Mouse (Mus musculus): ENCODE data around the gene Arnt2. TPM values are rescaled to one million over a fixed set of nuclear protein-coding genes. Genes with fewer than 3 reads are reported as not detected.

The Arnt2 gene
- polyA plus RNA-seq, 1 experiment from 2014 or later: 0.15 TPM

GRCm38 (mm10) chr7:84315353-84316003, 94.5 kb downstream of the Arnt2 start:
- ATAC-seq (ENCODE audit: insufficient read depth): no peak
- no peaks in the 10 kb centered on the region for H3K9me3 ChIP-seq (replicated peaks)
- no peaks in the 10 kb centered on the region for H3K4me1 ChIP-seq (replicated peaks)
- 46% methylated on average over 7 of the region's 7 CpGs for WGBS (ENCODE audit: insufficient replicate concordance)
- no peaks in the 10 kb centered on the region for H3K27me3 ChIP-seq
- H3K9ac ChIP-seq: no peak overlapping the region
- H3K4me2 ChIP-seq: no peak overlapping the region
- no peaks in the 10 kb centered on the region for H3K36me3 ChIP-seq (replicated peaks)
- no peak overlapping the region for H3K27ac ChIP-seq (replicated peaks)
- H3K4me3 ChIP-seq (replicated peaks): no peak overlapping the region

GRCm38 (mm10) chr7:84314742-84315141, 95.2 kb downstream of the Arnt2 start:
- Histone ChIP-seq H3K4me2 (no peak overlapping the region), H3K4me1 (replicated peaks) (no peaks in the 10 kb centered on the region), H3K9me3 (replicated peaks) (no peaks in the 10 kb centered on the region), H3K36me3 (replicated peaks) (no peaks in the 10 kb centered on the region), H3K9ac (no peak overlapping the region), H3K27ac (replicated peaks) (no peak overlapping the region), H3K4me3 (replicated peaks) (no peak overlapping the region), H3K27me3 (no peaks in the 10 kb centered on the region)
- 75% methylated on average over 2 of the region's 2 CpGs for WGBS (ENCODE audit: insufficient replicate concordance)
- no peak for ATAC-seq (ENCODE audit: insufficient read depth)

DNA sequence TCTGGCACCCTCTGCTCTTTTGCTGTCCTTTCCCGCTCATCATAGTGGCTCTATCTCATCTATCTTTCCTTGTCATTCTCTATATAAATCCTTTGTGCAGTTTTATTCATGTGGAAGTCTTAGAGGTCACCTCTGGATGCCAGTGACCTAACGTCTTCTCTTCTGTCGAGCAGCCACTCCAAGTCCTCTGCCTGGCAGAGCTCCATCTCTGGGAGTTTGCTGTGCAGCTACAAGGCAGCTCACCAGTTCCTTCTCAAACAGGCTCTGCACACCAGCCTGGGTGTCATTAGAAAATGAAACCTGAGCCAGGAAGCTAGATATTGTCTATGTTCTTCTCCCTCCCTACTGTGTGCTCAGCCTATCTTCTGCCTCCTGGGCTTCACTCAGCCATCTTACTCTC, 98.4 kb downstream of the Arnt2 start:
- Histone ChIP-seq H3K4me2 (no peak overlapping the region), H3K9me3 (replicated peaks) (no peaks in the 10 kb centered on the region), H3K27me3 (no peaks in the 10 kb centered on the region), H3K36me3 (replicated peaks) (no peaks in the 10 kb centered on the region), H3K4me1 (replicated peaks) (no peaks in the 10 kb centered on the region), H3K27ac (replicated peaks) (no peak overlapping the region), H3K9ac (no peak overlapping the region), H3K4me3 (replicated peaks) (no peak overlapping the region)
- ATAC-seq (ENCODE audit: insufficient read depth): no peak
- WGBS (ENCODE audit: insufficient replicate concordance): 63% methylated on average over 3 of the region's 3 CpGs

- no peak overlapping the region for H3K27ac ChIP-seq (replicated peaks)
- no peak overlapping the region for H3K4me2 ChIP-seq
- ATAC-seq (ENCODE audit: insufficient read depth): no peak
- no peaks in the 10 kb centered on the region for H3K27me3 ChIP-seq
- H3K4me3 ChIP-seq (replicated peaks): no peak overlapping the region
- H3K9me3 ChIP-seq (replicated peaks): no peaks in the 10 kb centered on the region
- no peaks in the 10 kb centered on the region for H3K36me3 ChIP-seq (replicated peaks)
- no peaks in the 10 kb centered on the region for H3K4me1 ChIP-seq (replicated peaks)
- WGBS (ENCODE audit: insufficient replicate concordance): 63% methylated on average over 4 of the region's 4 CpGs
- no peak overlapping the region for H3K9ac ChIP-seq
Observed at GRCm38 (mm10) chr7:84310909-84311311, 99.1 kb downstream of the Arnt2 start.

GRCm38 (mm10) chr7:84307329-84307925, 102.5 kb downstream of the Arnt2 start:
- H3K4me2 ChIP-seq: no peak overlapping the region
- H3K4me3 ChIP-seq (replicated peaks): no peak overlapping the region
- H3K27me3 ChIP-seq: no peaks in the 10 kb centered on the region
- H3K27ac ChIP-seq (replicated peaks): no peak overlapping the region
- H3K4me1 ChIP-seq (replicated peaks): no peaks in the 10 kb centered on the region
- WGBS (ENCODE audit: insufficient replicate concordance): 60% methylated on average over 3 of the region's 3 CpGs
- ATAC-seq (ENCODE audit: insufficient read depth): no peak
- no peak overlapping the region for H3K9ac ChIP-seq
- H3K9me3 ChIP-seq (replicated peaks): no peaks in the 10 kb centered on the region
- no peaks in the 10 kb centered on the region for H3K36me3 ChIP-seq (replicated peaks)

DNA sequence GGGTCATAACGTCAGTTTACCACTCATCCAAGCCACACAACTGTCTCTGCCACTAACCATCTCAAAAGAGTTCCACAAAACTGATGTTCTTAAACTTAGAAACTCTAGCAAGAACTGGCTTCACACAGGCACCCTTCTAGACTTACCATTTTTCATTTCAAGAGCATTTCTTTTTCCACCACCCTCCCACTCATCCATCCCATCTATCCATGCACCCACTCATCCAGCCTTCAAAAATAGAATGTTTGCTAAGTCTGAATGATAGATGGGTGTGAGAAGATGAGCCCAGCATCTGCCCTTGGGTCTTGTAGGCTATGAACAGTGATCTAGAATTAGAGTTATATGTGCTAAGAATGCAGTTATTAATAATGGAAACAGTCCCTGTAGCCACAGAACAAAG, 109.7 kb downstream of the Arnt2 start:
- no peak overlapping the region for H3K4me2 ChIP-seq
- ATAC-seq (ENCODE audit: insufficient read depth): no peak
- H3K27ac ChIP-seq (replicated peaks): no peak overlapping the region
- H3K4me1 ChIP-seq (replicated peaks): no peaks in the 10 kb centered on the region
- H3K9ac ChIP-seq: no peak overlapping the region
- H3K36me3 ChIP-seq (replicated peaks): no peaks in the 10 kb centered on the region
- no peaks in the 10 kb centered on the region for H3K27me3 ChIP-seq
- WGBS (ENCODE audit: insufficient replicate concordance): 44% methylated on average over 1 of the region's 1 CpGs
- no peaks in the 10 kb centered on the region for H3K9me3 ChIP-seq (replicated peaks)
- no peak overlapping the region for H3K4me3 ChIP-seq (replicated peaks)

DNA sequence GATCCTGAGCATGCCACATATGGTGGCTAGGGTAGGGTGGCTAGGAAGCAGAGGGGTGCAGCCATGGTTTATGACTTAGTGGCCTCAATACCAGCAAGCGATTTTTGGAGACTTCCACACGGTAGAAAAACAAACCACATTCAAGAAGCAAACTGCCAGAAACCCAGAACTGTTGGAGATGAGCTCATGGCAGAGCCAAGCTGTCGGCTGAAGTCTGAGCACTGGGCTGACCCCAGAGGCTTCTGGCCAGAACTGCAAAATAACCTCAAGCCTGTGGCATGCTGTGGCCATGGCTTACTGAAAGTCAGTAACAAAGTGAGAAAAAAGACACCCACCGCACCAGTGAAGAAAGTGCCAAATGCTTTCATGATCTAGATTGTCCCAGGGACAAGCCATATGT, 110.4 kb downstream of the Arnt2 start:
- 55% methylated on average over 4 of the region's 4 CpGs for WGBS (ENCODE audit: insufficient replicate concordance)
- no peak overlapping the region for H3K9ac ChIP-seq
- no peaks in the 10 kb centered on the region for H3K4me1 ChIP-seq (replicated peaks)
- no peak overlapping the region for H3K27ac ChIP-seq (replicated peaks)
- ATAC-seq (ENCODE audit: insufficient read depth): no peak
- H3K27me3 ChIP-seq: no peaks in the 10 kb centered on the region
- no peak overlapping the region for H3K4me3 ChIP-seq (replicated peaks)
- no peaks in the 10 kb centered on the region for H3K9me3 ChIP-seq (replicated peaks)
- no peaks in the 10 kb centered on the region for H3K36me3 ChIP-seq (replicated peaks)
- no peak overlapping the region for H3K4me2 ChIP-seq

- Histone ChIP-seq H3K27me3 (no peaks in the 10 kb centered on the region), H3K27ac (replicated peaks) (no peak overlapping the region), H3K4me1 (replicated peaks) (no peaks in the 10 kb centered on the region), H3K9ac (no peak overlapping the region), H3K4me3 (replicated peaks) (no peak overlapping the region), H3K4me2 (no peak overlapping the region), H3K9me3 (replicated peaks) (no peaks in the 10 kb centered on the region), H3K36me3 (replicated peaks) (no peaks in the 10 kb centered on the region)
- 66% methylated on average over 7 of the region's 7 CpGs for WGBS (ENCODE audit: insufficient replicate concordance)
- no peak for ATAC-seq (ENCODE audit: insufficient read depth)
Observed at GRCm38 (mm10) chr7:84293054-84293453, 116.9 kb downstream of the Arnt2 start.

DNA sequence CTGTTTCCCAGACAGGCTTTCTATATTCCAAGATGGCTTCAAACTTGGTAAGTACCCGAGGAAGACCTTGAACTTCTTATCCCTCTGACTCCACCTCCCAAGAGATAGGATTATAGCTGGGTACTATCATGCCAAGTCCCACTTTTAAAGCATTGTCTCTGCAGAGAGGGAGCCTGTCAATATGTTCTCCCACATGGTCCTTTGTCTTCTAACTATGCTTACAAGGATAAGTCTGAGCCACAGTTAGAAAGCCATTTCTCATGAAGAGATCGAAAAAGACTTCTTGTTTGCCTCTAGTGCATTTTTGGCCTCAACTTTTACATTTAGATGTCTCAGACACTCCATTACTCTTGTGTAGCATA, 122.8 kb downstream of the Arnt2 start:
- Histone ChIP-seq H3K9me3 (replicated peaks) (no peaks in the 10 kb centered on the region), H3K36me3 (replicated peaks) (no peaks in the 10 kb centered on the region), H3K27me3 (no peaks in the 10 kb centered on the region), H3K4me2 (no peak overlapping the region), H3K4me3 (replicated peaks) (no peak overlapping the region), H3K9ac (no peak overlapping the region), H3K27ac (replicated peaks) (no peak overlapping the region), H3K4me1 (replicated peaks) (no peaks in the 10 kb centered on the region)
- ATAC-seq (ENCODE audit: insufficient read depth): no peak
- 38% methylated on average over 2 of the region's 2 CpGs for WGBS (ENCODE audit: insufficient replicate concordance)

GRCm38 (mm10) chr7:84286526-84287225, 123.3 kb downstream of the Arnt2 start:
- H3K9ac ChIP-seq: no peak overlapping the region
- no peaks in the 10 kb centered on the region for H3K27me3 ChIP-seq
- no peak overlapping the region for H3K27ac ChIP-seq (replicated peaks)
- no peaks in the 10 kb centered on the region for H3K9me3 ChIP-seq (replicated peaks)
- WGBS (ENCODE audit: insufficient replicate concordance): 64% methylated on average over 8 of the region's 8 CpGs
- no peaks in the 10 kb centered on the region for H3K4me1 ChIP-seq (replicated peaks)
- no peak for ATAC-seq (ENCODE audit: insufficient read depth)
- no peak overlapping the region for H3K4me2 ChIP-seq
- no peaks in the 10 kb centered on the region for H3K36me3 ChIP-seq (replicated peaks)
- H3K4me3 ChIP-seq (replicated peaks): no peak overlapping the region

DNA sequence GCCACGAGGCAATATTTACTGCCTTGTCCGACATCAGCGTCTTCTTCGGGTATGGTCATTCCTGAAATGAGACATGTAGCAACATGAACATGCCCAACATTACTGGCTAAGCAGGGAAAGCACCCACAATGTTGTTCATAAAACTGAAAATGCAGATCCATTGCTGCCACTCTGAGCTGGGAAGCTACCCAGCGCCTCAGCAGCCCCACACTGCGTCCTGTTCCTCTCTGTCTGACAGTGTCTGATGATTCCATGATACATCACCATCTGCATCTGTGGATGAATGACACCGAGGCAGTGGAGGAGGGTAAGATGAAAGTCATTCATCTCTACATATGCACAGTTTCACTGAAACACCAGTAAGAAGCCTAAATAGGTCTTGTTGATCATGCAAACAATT, 124.2 kb downstream of the Arnt2 start:
- Histone ChIP-seq H3K27me3 (no peaks in the 10 kb centered on the region), H3K4me2 (no peak overlapping the region), H3K9me3 (replicated peaks) (no peaks in the 10 kb centered on the region), H3K4me1 (replicated peaks) (no peaks in the 10 kb centered on the region), H3K36me3 (replicated peaks) (no peaks in the 10 kb centered on the region), H3K9ac (no peak overlapping the region), H3K27ac (replicated peaks) (no peak overlapping the region), H3K4me3 (replicated peaks) (no peak overlapping the region)
- WGBS (ENCODE audit: insufficient replicate concordance): 62% methylated on average over 7 of the region's 7 CpGs
- ATAC-seq (ENCODE audit: insufficient read depth): no peak
